Mouse (Mus musculus): Measurements from ENCODE around the gene Crx. TPM values are rescaled to one million over a fixed set of nuclear protein-coding genes. Genes with fewer than 3 reads are reported as not detected.

Gene Crx
- total RNA-seq (2023) = not detected

GRCm38 (mm10) chr7:15879756-15880155 is at the start of gene Crx:
Gene Crx, minus strand, starts transcription at chr7:15879968.

GRCm38 (mm10) chr7:15922220-15922773 is 42.5 kb upstream of the Crx start, which contains the start of gene Selenow:
Gene Selenow, minus strand, starts transcription at chr7:15922402.

GRCm38 (mm10) chr7:15882317-15882716 is 2.5 kb upstream of the Crx start, which contains the start of gene Crxos:
Gene Crxos, plus strand, starts transcription at chr7:15882617.

GRCm38 (mm10) chr7:15839578-15839977 is 40.2 kb downstream of the Crx start, which contains the start of gene Obox6:
Gene Obox6, minus strand, starts transcription at chr7:15839678.

Other genes with a start within 250 kb of the Crx start
- gene Obox3, start 240.1 kb downstream of the Crx start, total RNA-seq (2023) = not detected
- gene Obox5, start 129.8 kb downstream of the Crx start, total RNA-seq (2023) = not detected
- not detected for gene Obox6, start 40.3 kb downstream of the Crx start, total RNA-seq (2023)
- not detected for gene Crxos, start 2.6 kb upstream of the Crx start, total RNA-seq (2023)
- 100 to 1,000 TPM; 140 to 155 TPM for gene Selenow, start 42.4 kb upstream of the Crx start, total RNA-seq (2023)
- gene Nop53, start 66.1 kb upstream of the Crx start, total RNA-seq (2023) = 100 to 1,000 TPM; 437 to 465 TPM
- gene Ehd2, start 87.6 kb upstream of the Crx start, total RNA-seq (2023) = 1 to 10 TPM; 7.5 to 8.2 TPM
- 10 to 100 TPM; 75.2 to 82.1 TPM for gene Bicra, start 168.0 kb upstream of the Crx start, total RNA-seq (2023)
- gene Zfp541, start 181.8 kb upstream of the Crx start, total RNA-seq (2023) = not detected
- gene Napa, start 218.5 kb upstream of the Crx start, total RNA-seq (2023) = 100 to 1,000 TPM; 266 to 309 TPM
- gene Kptn, start 239.9 kb upstream of the Crx start, total RNA-seq (2023) = 10 to 100 TPM; 38.4 to 39.2 TPM
- under 1 TPM; 0.09 to 0.18 TPM for gene Slc8a2, start 249.9 kb upstream of the Crx start, total RNA-seq (2023)

Data from B cell, adult 67 days (primary cell).